Mouse (Mus musculus) lung, adult 2 months (tissue): ENCODE results near the gene Zfp382.

ENCODE experiments used
- CTCF ChIP-seq: fragments of 200-500 bp; IDR thresholded peaks from 2 replicates; pipeline ENCODE4 v1.5.1; 2011; ENCODE audit warnings: mild to moderate bottlenecking, low read length, control low read depth; ENCODE audit not compliant: insufficient read depth
- POLR2A ChIP-seq: fragments of 200-500 bp; IDR thresholded peaks from 2 replicates; pipeline ENCODE4 v1.6.1; 2011; ENCODE audit warnings: low read depth, mild to moderate bottlenecking, control low read depth, low read length, borderline replicate concordance; ENCODE audit errors: extremely low read depth

DNA sequence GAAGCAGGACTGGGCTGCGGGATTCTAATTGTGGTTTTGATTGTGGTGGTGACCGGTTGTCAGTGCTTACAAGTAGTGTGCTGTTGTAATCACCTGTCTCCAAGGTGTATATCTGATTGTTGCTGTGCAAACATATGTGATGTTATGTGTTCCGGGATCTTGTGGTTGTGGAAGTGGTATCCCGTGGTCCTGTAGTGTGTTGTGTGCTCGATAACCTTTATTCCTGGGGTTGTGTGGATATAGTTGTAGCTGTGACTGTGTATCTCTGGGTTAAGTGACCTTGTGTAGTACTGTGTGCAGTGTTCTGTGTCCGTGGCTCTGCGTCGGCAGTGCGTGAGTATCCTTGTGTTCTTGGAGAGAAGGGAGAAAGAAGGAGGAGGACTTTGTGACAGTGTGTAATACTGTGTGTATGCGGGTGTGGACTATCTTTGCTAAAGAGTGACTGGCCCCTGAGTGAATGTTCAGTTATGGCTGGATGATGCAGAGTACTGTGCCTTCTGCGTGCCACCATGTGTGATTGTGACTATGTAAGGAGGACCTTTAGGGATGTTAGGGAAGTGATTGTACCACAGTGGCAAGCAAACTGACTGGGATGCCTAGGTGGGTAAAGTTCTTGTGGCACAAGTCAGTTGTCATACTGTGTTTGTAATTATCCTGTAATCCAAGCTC, 48.7 kb downstream of the Zfp382 start:
- TF ChIP-seq CTCF (no peak), POLR2A (no peak)
